Mouse (Mus musculus) lung, adult 2 months (tissue): ENCODE data around the gene Mrgprd. TPM values are rescaled to one million over a fixed set of nuclear protein-coding genes. Genes with fewer than 3 reads are reported as not detected.

Experiments used
- DNase-seq: peaks from one replicate; pipeline ENCODE4 v3.0.0; 2022
- H3K4me1 ChIP-seq: fragments of 200-500 bp; 2 replicates; pipeline ENCODE4 v1.6.1; 2011; ENCODE audit warnings: low read length; ENCODE audit not compliant: control insufficient read depth, insufficient read depth
- H3K4me3 ChIP-seq: fragments of 200-500 bp; replicated peaks from 2 replicates; pipeline ENCODE3; 2011; ENCODE audit warnings: low read depth, mild to moderate bottlenecking, control low read depth, low read length; ENCODE audit errors: extremely low read depth
- CTCF ChIP-seq: fragments of 200-500 bp; IDR thresholded peaks from 2 replicates; pipeline ENCODE4 v1.5.1; 2011; ENCODE audit warnings: mild to moderate bottlenecking, low read length, control low read depth; ENCODE audit not compliant: insufficient read depth
- POLR2A ChIP-seq: fragments of 200-500 bp; IDR thresholded peaks from 2 replicates; pipeline ENCODE4 v1.6.1; 2011; ENCODE audit warnings: low read depth, mild to moderate bottlenecking, control low read depth, low read length, borderline replicate concordance; ENCODE audit errors: extremely low read depth
- WGBS: fragments of 180-500 bp; shearing (Covaris S2); methylation state at CpG from one replicate; pipeline ENCODE4 v1.1.7; 2018; 5-methylcytosine and 5-hydroxymethylcytosine counted together
- polyA plus RNA-seq: library from polyadenylated mRNA; depleted of rRNA; stranded (reverse); fragments of >200 nt; gene quantifications from 2 replicates; pipeline ENCODE4 v1.2.3, GENCODE M21; 2012; rRNA removed

Mrgprd gene
- polyA plus RNA-seq: not detected in 2 replicates

DNA sequence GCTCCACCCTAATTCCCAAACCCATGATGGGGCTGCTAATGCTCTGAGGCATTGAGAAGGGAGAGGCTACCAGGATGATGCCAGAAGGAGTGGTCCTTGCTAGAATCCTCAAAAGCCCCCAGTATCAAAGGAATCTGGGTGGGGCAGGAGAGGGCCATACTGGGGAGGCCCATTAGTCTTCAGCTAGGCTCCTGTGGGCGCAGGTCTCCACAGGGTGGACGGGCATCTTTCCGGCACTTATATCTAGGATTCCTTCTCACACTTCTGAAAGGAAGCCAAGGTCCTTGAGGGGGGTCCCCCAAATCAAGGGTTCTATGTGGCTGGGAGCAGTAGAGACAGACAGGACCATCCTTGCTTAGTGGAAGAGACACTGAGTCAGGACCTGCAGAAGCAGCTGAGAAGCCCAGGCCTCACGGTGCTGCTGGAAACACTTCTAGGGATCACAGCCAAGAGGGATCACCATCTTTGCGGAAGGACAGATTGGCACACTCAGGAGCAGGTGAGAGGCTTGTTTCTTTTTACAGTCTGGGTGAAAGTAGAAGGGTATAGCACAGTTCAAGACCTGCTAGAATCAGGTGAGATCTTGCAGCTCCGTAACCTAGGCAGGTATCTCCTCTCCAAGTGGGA, at the start of gene Mrgprd:
Gene Mrgprd, plus strand, starts transcription at position 51 of the 627 bp plus-strand sequence.
- WGBS: 85% methylated on average over 6 of the region's 6 CpGs
- TF ChIP-seq POLR2A: no peak
- no peak for DNase-seq
- H3K4me3 ChIP-seq: no peak within 1 kb of the TSS
- no peaks in the 10 kb centered on the region for H3K4me1 ChIP-seq

DNA sequence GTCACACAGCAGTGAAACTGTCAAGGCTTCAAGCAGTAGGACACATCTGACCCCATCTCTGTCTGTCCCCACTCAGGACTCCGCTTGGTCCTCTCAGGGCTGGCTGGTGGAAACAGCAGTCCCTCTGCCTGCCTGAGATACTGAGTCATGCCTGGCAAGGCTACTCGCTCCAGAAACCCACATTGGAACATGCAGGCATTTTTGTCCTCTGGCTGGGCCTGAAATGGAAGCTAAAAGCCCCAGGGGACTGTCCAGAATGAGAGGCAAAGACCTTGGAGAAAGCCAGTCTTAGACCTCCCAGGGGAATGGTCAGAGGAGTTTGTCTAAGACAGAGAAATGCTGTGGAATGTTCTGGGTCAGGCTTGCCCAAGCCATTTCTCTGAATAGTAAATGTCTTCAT, 48.6 kb upstream of the Mrgprd start:
- TF ChIP-seq POLR2A (no peak), CTCF (no peak)
- 91% methylated on average over 2 of the region's 2 CpGs for WGBS
- DNase-seq: no peak
- no peak overlapping the region for H3K4me3 ChIP-seq
- H3K4me1 ChIP-seq: no peaks in the 10 kb centered on the region

DNA sequence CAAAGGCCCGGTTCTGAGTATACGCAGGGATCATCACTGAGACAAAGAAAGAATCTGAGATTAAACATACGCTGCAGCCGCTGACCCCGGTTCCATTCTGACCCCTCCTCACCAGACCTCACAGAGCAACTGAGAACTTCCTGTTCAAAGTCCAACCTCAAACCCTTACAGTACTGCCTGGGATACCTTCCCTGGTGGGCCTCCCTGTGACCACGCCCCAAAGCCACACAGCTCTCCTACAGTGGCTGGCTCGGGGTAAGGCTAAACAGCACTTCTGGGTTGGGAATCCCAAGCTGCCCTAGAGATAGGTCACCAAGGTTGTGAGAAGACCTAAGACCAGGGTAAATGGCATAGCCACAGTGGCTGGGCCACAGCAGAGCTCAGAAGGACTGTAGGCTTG, 45.7 kb upstream of the Mrgprd start:
- Histone ChIP-seq H3K4me1 (no peaks in the 10 kb centered on the region), H3K4me3 (no peak overlapping the region)
- WGBS: 90% methylated on average over 7 of the region's 7 CpGs

DNA sequence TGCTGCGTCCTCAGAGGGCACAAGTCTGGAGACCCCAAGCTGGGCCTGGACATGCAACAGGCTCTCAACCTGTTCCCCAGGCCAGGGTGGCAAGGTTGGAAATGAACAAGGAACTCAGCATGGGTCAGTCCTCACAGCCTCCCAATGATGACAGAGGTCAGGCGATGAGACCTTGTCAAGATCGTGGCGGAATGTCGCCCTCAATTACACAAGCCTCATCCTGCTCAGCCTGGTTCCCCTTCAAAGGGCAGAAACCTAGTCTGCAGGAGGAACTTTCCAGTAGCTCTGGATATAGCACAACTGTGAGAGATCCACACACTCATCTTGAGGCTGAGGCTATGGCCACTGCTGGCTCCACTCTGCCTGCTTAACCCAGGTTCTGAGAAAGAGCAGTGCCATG, 43.7 kb upstream of the Mrgprd start:
- DNase-seq: no peak
- no peak for TF ChIP-seq CTCF
- no peak for TF ChIP-seq POLR2A
- no peaks in the 10 kb centered on the region for H3K4me1 ChIP-seq
- WGBS: 94% methylated on average over 5 of the region's 5 CpGs
- no peak overlapping the region for H3K4me3 ChIP-seq

More for the DNA sequence above, 45.7 kb upstream of the Mrgprd start:
- TF ChIP-seq CTCF (no peak), POLR2A (no peak)
- no peak for DNase-seq

DNA sequence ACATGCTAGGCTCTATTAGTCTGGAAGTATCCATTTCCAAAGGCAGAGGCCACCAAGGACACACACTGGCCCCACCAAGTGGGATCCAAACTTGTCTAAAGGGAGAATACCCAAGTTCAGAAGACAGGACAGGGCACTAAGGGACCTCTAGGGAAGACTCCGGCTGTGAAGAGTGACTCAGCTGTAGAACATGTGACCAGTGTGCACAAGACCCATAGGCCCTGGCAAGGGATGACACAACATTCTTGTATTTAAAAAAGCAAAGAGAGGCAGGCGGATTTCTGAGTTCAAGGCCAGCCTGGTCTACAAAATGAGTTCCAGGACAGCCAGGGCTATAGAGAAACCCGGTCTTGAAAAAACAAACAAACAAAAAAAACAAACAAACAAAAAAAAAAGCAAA, 39.1 kb upstream of the Mrgprd start:
- no peak for DNase-seq
- no peak overlapping the region for H3K4me3 ChIP-seq
- 71% methylated on average over 3 of the region's 3 CpGs for WGBS
- no peaks in the 10 kb centered on the region for H3K4me1 ChIP-seq
- no peak for TF ChIP-seq POLR2A
- TF ChIP-seq CTCF: no peak

DNA sequence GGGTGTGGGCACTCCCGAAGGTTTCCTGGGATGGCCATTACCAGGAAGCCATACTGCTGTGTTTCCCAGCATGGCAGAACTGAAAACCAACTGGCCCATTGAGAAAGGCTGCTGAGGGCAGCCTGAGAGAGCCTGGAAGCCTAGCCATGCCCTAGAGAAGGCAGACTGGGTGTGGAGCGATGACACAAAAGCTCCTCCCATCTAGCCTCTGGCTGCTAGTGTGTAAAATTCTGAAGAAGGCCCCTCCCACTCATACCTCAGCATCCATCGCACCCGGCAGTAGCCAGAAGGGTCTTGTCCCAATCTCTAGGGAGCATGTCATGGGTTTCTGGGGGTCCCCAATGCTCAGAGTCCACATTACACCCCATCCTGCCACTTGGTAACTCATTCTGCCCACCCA, 33.2 kb upstream of the Mrgprd start:
- 74% methylated on average over 4 of the region's 4 CpGs for WGBS
- TF ChIP-seq CTCF (no peak), POLR2A (no peak)
- Histone ChIP-seq H3K4me1 (peaks cover 8% of the 10 kb centered on the region), H3K4me3 (no peak overlapping the region)
- DNase-seq: no peak

DNA sequence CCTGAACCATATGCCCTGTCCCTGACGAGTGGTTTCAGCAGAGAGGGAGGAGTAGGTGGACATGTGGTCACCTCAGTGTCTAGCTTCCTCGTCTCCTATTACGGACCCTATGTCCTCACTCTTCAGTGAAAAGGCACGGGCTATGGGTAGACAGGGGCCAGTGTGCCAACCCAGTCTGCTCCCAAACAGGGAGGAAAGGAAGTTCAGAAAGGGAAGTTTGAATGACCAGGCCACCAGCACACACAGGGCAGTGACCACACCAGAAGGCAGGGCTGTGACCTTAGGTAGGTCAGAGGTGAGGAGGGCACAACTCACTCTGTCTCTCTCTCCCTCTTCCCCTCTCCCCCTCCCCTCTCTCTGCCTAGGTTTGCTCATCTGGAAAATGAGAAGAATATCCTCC, 31.6 kb upstream of the Mrgprd start:
- WGBS: 41% methylated on average over 4 of the region's 4 CpGs
- H3K4me1 ChIP-seq: peaks cover 8% of the 10 kb centered on the region
- peak; percentile 31 for DNase-seq
- H3K4me3 ChIP-seq: peak overlapping the region; percentile 58
- TF ChIP-seq POLR2A (no peak), CTCF (no peak)

DNA sequence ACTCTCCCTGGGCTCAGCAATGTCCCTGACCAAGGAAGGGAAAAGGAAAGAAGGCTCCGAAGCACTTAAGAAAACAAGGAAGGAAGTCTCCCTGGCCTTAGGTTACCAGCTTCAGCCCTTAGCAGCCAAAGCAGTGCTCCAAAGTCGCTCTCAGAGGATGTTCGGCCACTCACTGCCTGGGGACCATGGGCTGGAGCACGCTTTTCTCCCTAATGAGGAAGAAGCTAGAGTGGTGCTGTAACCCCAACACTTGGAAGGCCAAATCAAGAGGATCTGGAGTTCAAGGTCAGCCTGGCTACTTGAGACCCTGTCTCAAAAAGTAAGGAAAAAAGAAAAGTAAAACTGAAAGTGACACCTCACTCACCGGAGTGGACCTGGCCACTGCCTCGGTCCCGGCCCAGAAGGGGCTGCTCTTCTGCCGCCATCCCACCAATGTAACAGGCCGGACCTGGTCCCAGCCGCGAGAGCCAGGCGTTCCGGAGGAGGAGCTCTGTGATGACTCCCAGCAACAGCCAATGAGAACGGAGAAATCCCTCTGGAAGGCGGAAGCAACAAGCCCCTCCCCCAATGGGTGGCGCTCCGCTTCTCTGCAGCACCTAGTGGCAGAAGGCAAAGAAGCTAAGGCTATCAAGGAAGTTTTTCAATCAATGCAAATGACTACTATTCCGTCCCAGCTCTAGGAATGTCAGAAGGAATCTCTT, 31.0 kb upstream of the Mrgprd start, which contains the start of gene Tpcn2:
Gene Tpcn2, minus strand, starts transcription at position 525 of the 701 bp plus-strand sequence.
- TF ChIP-seq CTCF (peak; percentile 49; the same call in 1 of the 2 replicates), POLR2A (peak; percentile 73; the same call in 1 of the 2 replicates)
- Histone ChIP-seq H3K4me1 (peaks cover 8% of the 10 kb centered on the region), H3K4me3 (peak within 1 kb of the TSS; percentile 58)
- peak; percentile 89 for DNase-seq
- WGBS: 0% methylated on average over 18 of the region's 18 CpGs

DNA sequence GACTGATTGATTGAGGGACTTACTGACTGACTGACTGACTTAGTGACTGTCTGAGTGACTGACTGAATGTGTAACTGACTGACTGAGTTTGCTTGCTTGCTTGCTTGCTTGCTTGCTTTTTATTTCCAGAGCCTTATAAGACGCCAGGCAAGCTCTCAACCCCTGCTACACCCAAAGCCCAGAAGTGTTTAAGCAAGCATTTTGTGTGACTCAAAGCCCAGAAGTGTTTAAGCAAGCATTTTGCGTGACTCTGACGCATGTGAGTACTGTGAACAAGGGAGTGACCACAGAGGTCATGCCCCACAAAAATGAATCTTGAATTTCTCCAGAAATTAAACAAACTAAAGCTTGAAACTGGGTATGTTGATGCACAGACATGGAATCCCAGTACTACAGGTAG, 30.3 kb upstream of the Mrgprd start:
- Histone ChIP-seq H3K4me1 (peaks cover 8% of the 10 kb centered on the region), H3K4me3 (no peak overlapping the region)
- TF ChIP-seq CTCF: no peak
- no peak for TF ChIP-seq POLR2A
- 40% methylated on average over 3 of the region's 3 CpGs for WGBS
- peak; percentile 41 for DNase-seq

DNA sequence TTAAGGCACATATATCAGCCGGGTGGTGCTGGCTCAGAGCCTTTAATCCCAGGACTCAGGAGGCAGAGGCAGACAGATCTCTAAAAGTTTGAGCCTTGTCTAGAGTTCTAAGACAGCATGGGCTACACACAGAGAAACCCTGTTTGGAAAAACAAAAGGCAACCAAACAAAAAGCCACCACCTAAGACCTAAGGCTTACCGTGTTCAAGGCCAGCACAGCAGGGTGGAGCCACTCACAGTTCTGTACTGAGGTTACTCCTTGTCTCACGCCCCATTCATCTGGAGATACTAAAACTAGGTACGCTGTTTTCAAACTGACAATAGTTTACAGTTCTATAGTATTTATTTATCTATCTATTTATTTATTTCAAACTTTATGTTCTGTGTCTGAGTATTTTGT, 29.2 kb upstream of the Mrgprd start:
- Histone ChIP-seq H3K4me1 (peaks cover 8% of the 10 kb centered on the region), H3K4me3 (no peak overlapping the region)
- 77% methylated on average over 4 of the region's 4 CpGs for WGBS
- TF ChIP-seq POLR2A (no peak), CTCF (no peak)
- no peak for DNase-seq
